Mouse (Mus musculus): ENCODE measurements around the gene Isca1.
"Not testable (repeated sequence)": the region's sequence is repeated elsewhere in the genome, so short reads cannot be mapped to it uniquely, and the experiment has no call there.

Isca1 gene

GRCm38 (mm10) chr13:59769296-59770163 is at the start of gene Isca1:
Gene Isca1, minus strand, starts transcription at chr13:59769810.
- peak; percentile 100 for DNase-seq (ENCODE audit: low spot score)

GRCm38 (mm10) chr13:59817352-59817751 is 47.7 kb upstream of the Isca1 start:
- no peak for DNase-seq (ENCODE audit: low spot score)

GRCm38 (mm10) chr13:59814109-59814591 is 44.5 kb upstream of the Isca1 start:
- no peak for DNase-seq (ENCODE audit: low spot score)

- DNase-seq (ENCODE audit: low spot score) = no peak
Measured at GRCm38 (mm10) chr13:59811581-59811980, 42.0 kb upstream of the Isca1 start.

GRCm38 (mm10) chr13:59801000-59801399 is 31.4 kb upstream of the Isca1 start:
- DNase-seq (ENCODE audit: low spot score) = no peak

- DNase-seq (ENCODE audit: low spot score) = no peak
Measured at GRCm38 (mm10) chr13:59800077-59800476, 30.5 kb upstream of the Isca1 start.

- DNase-seq (ENCODE audit: low spot score) = no peak
Measured at GRCm38 (mm10) chr13:59798306-59798705, 28.7 kb upstream of the Isca1 start.

- no peak for DNase-seq (ENCODE audit: low spot score)
Measured at GRCm38 (mm10) chr13:59796466-59796848, 26.8 kb upstream of the Isca1 start.

- DNase-seq (ENCODE audit: low spot score) = no peak
Measured at GRCm38 (mm10) chr13:59795807-59796465, 26.3 kb upstream of the Isca1 start.

GRCm38 (mm10) chr13:59794786-59795185 is 25.2 kb upstream of the Isca1 start:
- no peak for DNase-seq (ENCODE audit: low spot score)

GRCm38 (mm10) chr13:59782145-59782544 is 12.5 kb upstream of the Isca1 start, which contains the start of gene Gm49354:
Gene Gm49354, minus strand, starts transcription at chr13:59782245.
- no peak for DNase-seq (ENCODE audit: low spot score)

- not testable (repeated sequence) for DNase-seq (ENCODE audit: low spot score)
Measured at GRCm38 (mm10) chr13:59779744-59780264, 10.2 kb upstream of the Isca1 start.

- peak; percentile 21 for DNase-seq (ENCODE audit: low spot score)
Measured at GRCm38 (mm10) chr13:59779213-59779612, 9.6 kb upstream of the Isca1 start.

- DNase-seq (ENCODE audit: low spot score) = no peak
Measured at GRCm38 (mm10) chr13:59775168-59775567, 5.6 kb upstream of the Isca1 start.

- peak; percentile 51 for DNase-seq (ENCODE audit: low spot score)
Measured at GRCm38 (mm10) chr13:59771257-59771656, 1.6 kb upstream of the Isca1 start.

- peak; percentile 3 for DNase-seq (ENCODE audit: low spot score)
Measured at GRCm38 (mm10) chr13:59770847-59771246, 1.2 kb upstream of the Isca1 start.

GRCm38 (mm10) chr13:59770164-59770562 is 553 bp upstream of the Isca1 start:
- DNase-seq (ENCODE audit: low spot score) = peak; percentile 85

- no peak for DNase-seq (ENCODE audit: low spot score)
Measured at GRCm38 (mm10) chr13:59768531-59768930, 1.1 kb downstream of the Isca1 start.

- DNase-seq (ENCODE audit: low spot score) = no peak
Measured at GRCm38 (mm10) chr13:59766786-59767515, 2.7 kb downstream of the Isca1 start.

GRCm38 (mm10) chr13:59762791-59763190 is 6.8 kb downstream of the Isca1 start:
- DNase-seq (ENCODE audit: low spot score) = no peak

- no peak for DNase-seq (ENCODE audit: low spot score)
Measured at GRCm38 (mm10) chr13:59756906-59757305, 12.7 kb downstream of the Isca1 start.

- DNase-seq (ENCODE audit: low spot score) = no peak
Measured at GRCm38 (mm10) chr13:59750310-59750709, 19.3 kb downstream of the Isca1 start.
